Mouse (Mus musculus) hindlimb bud, embryonic 11.5 days (tissue): Measurements from ENCODE around the gene Actn1.

Source experiments
- DNase-seq: peaks from one replicate; pipeline ENCODE4 v3.0.0-alpha.2; 2012; ENCODE audit warnings: low read depth, low spot score; ENCODE audit errors: extremely low spot score

The Actn1 gene

GRCm38 (mm10) chr12:80137744-80138143 lies 122.4 kb downstream of the Actn1 start:
- DNase-seq = no peak

- DNase-seq = no peak
Observed at GRCm38 (mm10) chr12:80137246-80137645, 122.9 kb downstream of the Actn1 start.

GRCm38 (mm10) chr12:80136264-80136930 lies 123.8 kb downstream of the Actn1 start:
- DNase-seq = no peak

- DNase-seq = no peak
Observed at GRCm38 (mm10) chr12:80135173-80135572, 125.0 kb downstream of the Actn1 start.

GRCm38 (mm10) chr12:80133011-80133545 lies 127.1 kb downstream of the Actn1 start:
- DNase-seq = no peak

GRCm38 (mm10) chr12:80132250-80133003 lies 127.7 kb downstream of the Actn1 start:
- DNase-seq = no peak

GRCm38 (mm10) chr12:80131359-80132249 lies 128.6 kb downstream of the Actn1 start:
- DNase-seq = no peak

GRCm38 (mm10) chr12:80130558-80131358 lies 129.4 kb downstream of the Actn1 start:
- no peak for DNase-seq

GRCm38 (mm10) chr12:80129531-80129930 lies 130.6 kb downstream of the Actn1 start:
- no peak for DNase-seq

GRCm38 (mm10) chr12:80127191-80127762 lies 132.9 kb downstream of the Actn1 start:
- DNase-seq = no peak

GRCm38 (mm10) chr12:80125316-80125715 lies 134.9 kb downstream of the Actn1 start:
- DNase-seq = no peak

- DNase-seq = no peak
Observed at GRCm38 (mm10) chr12:80124756-80125155, 135.4 kb downstream of the Actn1 start.

- no peak for DNase-seq
Observed at GRCm38 (mm10) chr12:80124211-80124610, 136.0 kb downstream of the Actn1 start.

- no peak for DNase-seq
Observed at GRCm38 (mm10) chr12:80123227-80123803, 136.9 kb downstream of the Actn1 start.

- DNase-seq = no peak
Observed at GRCm38 (mm10) chr12:80121438-80121837, 138.7 kb downstream of the Actn1 start.

GRCm38 (mm10) chr12:80118588-80118987 lies 141.6 kb downstream of the Actn1 start:
- DNase-seq = no peak
